Mouse (Mus musculus) liver, adult (tissue): ENCODE results near the gene Lgr4.
A peak's percentile ranks its signal among the peaks of the same experiment; 100 is the strongest.

ENCODE experiments used
- GATA4 ChIP-seq: IDR thresholded peaks from 2 replicates; pipeline ENCODE4 v1.6.1; 2014; ENCODE audit warnings: mild to moderate bottlenecking, low read length; ENCODE audit not compliant: insufficient replicate concordance

The Lgr4 gene

GRCm38 (mm10) chr2:109953893-109954292 lies 36.4 kb downstream of the Lgr4 start:
- TF ChIP-seq GATA4: no peak

DNA sequence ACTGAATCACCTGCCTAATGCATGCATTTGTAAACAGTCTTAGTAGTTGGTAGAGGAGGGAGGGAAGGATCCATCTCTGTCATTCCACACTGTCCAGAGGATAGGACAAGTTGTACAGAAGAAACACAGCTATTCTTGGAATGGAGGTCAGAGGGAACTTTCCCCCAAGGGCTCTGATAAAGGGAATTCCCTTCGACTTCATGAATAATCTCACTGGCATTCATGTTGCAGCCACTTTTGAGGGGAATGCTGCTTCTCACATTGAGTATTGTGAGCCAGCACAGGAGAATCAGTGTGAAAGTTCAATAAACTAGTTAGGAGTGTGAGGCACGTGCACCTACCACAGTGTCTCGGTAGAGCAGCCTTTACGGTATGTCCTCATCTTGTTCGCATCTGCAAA lies 37.6 kb downstream of the Lgr4 start:
- TF ChIP-seq GATA4: no peak

- TF ChIP-seq GATA4: no peak
These were observed 38.5 kb downstream of the Lgr4 start for GRCm38 (mm10) chr2:109955910-109956309.

DNA sequence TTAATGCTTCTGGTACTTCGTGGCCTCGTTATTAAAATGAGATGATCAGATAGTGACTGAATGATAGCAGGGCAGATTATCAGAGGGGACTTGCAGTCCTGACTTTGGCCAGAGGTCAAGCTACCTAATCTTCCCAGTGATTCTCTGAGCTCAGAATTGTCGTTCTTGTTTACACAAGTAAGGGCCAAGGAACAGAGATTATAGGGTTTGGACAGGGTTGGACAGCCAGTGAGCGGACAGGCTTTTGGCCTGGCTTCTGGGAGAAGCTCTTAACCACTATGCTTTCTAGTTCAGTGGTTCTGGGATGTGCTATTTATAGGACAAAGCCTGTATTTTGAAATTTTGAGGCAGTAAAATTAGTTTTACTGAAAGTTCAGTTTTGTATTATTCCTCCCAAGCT lies 39.3 kb downstream of the Lgr4 start:
- peak; percentile 36; the same call in 1 of the 2 replicates for TF ChIP-seq GATA4

DNA sequence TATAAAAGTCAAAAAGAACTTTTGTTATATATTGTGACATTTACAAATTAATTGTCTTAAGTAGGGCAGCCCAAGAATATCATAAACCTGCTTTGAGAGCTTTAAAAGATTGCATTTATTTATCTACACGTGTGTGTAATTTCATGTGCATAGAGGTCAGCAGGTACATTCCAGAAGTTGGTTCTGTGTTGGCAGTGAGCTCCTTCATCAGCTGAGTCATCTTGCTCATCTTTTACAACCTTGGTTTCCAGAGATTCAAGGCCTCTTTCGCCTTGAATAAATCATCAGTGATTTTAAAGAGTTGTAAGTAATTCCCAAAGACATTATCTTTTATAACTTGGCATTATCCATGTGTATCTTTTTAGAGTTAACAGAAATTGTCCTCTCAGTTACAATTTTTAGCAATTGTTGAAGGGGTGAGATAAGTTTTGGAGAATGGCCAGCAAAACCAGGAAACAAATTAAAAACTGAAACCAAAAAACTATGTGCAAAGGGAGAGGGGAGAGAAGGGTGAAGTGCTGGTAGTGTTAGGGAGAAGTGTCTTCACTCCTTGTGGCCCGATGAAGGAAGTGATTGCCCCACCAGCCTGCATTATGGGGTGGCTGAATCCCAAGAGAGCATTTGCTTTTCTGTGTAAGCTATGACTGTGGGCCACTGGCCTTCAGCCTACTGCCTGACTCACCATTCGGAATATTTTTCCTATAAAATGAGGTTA lies 41.4 kb downstream of the Lgr4 start:
- no peak for TF ChIP-seq GATA4

- TF ChIP-seq GATA4: no peak
These were observed 42.1 kb downstream of the Lgr4 start for GRCm38 (mm10) chr2:109959407-109960075.

DNA sequence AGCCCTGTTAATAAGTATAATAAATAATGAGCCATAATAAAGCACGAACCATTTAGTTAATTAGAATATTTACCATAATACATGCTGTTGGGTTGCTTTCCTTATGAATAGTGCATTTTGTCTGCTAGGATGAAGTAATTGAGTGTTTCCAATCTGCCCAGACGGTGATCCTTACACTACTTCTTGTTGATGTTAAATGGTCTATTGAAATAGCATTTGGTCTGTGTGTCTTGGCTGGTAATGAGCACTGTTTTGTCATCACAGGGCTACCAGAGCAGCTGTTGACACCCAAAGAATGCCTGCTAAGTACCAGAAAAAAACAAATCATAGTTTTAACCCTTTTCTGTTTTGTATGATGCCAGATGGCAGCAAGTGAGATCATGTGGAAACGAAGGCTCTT lies 42.8 kb downstream of the Lgr4 start:
- TF ChIP-seq GATA4: no peak

DNA sequence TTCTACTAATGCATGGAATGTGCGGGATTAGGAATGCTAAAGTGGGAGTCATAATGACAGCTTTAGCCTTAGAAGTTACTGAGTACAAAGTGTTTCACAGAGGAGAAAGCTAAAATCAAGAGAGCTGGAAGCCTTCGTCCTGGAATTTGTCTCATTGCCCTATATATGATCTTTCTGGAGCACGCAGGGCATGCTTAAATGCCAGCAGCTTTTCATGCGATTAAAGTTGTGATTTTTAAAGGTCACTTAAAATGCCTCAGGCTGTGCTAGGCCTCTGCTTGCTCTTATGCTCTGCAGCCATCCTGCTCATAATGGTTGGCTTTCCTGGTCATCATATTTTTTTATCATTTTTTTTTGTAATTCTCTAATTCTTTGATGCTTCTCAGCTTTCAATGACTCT lies 43.7 kb downstream of the Lgr4 start:
- TF ChIP-seq GATA4: no peak

DNA sequence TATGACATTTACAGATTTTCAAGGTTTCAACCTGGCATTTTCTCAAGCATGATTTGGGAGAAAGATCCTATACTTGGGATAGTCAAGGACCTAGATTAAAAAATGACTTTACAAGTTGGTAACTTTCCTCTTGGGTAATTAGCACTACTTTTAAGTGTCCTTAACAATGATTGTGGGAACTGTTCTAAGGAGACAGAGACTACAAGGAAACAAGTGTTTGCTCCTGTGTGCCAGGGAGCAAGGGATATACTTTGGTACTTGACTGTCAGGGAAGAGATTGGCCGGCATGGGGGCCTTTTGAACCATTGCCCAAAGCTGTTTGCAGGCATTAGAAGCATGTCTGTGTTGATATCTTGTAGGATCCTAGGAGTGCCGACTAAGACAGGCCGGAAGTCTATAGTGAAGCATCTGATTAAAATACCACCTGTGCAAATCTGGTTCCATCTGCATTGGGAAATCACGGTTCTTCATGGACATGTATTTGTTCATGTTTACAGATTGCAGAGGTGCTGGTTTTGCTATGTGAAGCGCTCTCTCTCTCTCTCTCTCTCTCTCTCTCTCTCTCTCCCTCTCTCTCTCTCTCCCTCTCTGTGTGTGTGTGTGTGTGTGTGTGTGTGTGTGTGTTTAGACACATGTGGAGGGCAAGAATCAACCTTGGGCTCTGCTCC lies 46.3 kb downstream of the Lgr4 start:
- no peak for TF ChIP-seq GATA4

GRCm38 (mm10) chr2:109965753-109966420 lies 48.4 kb downstream of the Lgr4 start:
- TF ChIP-seq GATA4: no peak

DNA sequence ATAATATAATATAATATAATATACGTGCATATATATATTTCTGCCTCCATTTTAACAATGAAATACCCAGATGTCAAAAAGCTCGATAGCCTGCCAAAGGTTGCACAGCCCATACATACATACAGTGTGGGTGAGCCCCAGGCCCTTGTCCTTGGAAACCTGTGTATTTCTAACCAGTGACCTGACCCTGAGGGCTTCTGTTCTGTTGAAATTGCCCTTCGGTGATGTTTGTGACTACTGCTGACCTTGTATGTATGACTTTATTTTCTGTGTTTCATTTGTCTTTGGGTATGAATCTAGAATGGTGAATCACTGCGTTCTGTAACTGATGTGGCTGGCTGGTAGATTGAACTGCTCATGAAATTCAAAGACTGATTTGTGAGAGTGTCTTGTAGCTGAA lies 49.4 kb downstream of the Lgr4 start:
- no peak for TF ChIP-seq GATA4

GRCm38 (mm10) chr2:109969381-109969780 lies 51.9 kb downstream of the Lgr4 start:
- TF ChIP-seq GATA4: no peak

DNA sequence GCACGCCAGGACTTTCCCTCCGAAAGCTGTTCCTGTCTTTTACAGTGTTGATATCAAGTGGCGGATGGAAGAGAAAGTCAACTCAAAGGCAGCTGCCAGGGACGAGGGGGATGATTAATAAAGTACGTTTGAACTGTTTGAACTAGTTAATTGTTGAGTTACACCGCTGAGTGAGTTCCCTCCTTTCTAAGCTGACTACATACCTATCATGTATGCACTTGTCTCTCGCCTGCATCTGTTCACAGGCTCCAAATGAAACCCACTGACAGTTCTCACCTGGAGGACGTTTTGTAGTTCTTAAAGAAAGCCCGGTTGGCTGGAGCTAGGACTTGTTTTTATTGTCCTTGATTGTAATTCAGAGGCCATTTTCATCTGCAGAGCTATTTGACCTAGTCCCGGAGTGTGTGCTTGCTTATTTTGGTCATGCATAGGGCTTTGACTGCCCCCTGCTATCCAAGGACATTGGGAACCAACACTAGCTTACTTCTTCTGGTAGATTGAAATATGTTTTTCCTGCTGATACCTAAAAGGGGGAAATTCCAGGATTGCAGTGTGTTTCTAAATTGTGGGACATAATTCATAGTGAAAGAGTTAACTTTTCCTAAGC lies 52.6 kb downstream of the Lgr4 start:
- TF ChIP-seq GATA4: no peak

- TF ChIP-seq GATA4: no peak
These were observed 53.4 kb downstream of the Lgr4 start for GRCm38 (mm10) chr2:109970744-109971410.

DNA sequence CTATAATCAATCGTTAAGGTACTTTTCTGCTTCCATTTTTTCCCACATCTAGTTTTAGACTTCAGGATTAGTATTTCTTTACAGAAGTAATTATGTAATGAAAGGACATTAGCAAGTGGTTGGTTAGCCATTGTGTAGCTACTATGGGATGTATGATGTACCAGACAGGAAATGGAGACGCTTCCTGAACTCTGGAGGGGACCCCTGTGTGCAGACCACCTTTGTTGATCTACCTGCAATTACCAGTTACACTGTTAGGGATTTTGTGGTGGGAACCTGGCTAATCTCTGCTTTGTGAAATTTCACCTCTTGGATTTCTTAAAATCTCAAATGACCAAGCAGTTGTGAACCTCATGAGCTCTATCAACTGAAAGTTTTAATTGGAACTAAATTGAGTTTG lies 54.9 kb downstream of the Lgr4 start:
- no peak for TF ChIP-seq GATA4
